Mouse (Mus musculus) testis, postnatal 10 days (tissue): Measurements from ENCODE around the gene Atl1.

ENCODE experiments used
- DNase-seq: peaks from one replicate; pipeline ENCODE4 v3.0.0; 2021; ENCODE audit warnings: low spot score

The Atl1 gene

DNA sequence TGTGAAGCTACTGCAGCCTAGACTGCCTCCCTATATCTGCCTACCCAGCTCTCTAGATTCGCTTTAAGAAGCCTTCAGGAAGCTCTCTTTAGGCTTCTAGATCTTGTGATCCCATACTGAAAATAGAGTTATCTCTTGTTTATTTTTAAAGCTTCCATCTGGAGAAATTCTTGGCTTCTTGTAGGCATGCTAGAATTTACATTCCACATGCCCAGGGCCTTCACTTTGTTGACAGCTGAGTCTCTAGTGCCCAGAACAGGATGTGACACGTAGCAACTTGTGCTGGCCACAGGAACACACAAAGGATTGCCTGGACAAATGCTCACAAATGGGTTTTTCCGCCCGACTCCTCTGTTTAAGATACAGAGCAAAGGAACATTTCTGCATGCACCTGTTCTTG lies 123.5 kb downstream of the Atl1 start:
- no peak for DNase-seq
